Mouse (Mus musculus): ENCODE data around the gene Zmynd8. TPM values are rescaled to one million over a fixed set of nuclear protein-coding genes. Genes with fewer than 3 reads are reported as not detected.

Gene Zmynd8
- polyA plus RNA-seq, 1 experiment from 2014 or later: 93.3 TPM

GRCm38 (mm10) chr2:165922047-165922728 lies 23.4 kb upstream of the Zmynd8 start:
- no peak for ATAC-seq (replicated peaks)
- Histone ChIP-seq H3K27me3 (replicated peaks) (no peaks in the 10 kb centered on the region), H3K36me3 (replicated peaks) (no peaks in the 10 kb centered on the region), H3K4me1 (no peaks in the 10 kb centered on the region), H3K4me2 (no peak overlapping the region), H3K9me3 (no peaks in the 10 kb centered on the region), H3K4me3 (no peak overlapping the region), H3K9ac (no peak overlapping the region), H3K27ac (no peak overlapping the region)
- 64% methylated on average over 13 of the region's 13 CpGs for WGBS

DNA sequence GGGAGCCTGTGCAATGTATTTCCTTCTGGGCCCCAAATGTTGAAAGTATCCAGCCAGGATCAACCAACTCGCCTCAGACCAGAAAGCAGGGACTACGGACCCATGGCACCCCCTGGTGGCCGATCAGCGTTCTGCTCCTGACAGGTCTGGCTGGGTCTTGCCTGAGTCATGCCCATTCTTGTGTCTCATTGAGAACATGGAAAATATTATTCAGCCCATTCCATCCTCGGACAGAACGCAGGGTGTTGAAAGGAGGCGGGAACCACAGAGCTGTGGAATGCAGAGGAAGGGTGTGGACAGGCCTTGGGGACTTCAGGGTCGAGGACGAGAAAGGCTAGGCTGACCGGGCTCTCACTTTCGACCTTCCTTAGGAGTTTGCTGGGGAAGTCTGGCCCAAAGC lies 15.5 kb upstream of the Zmynd8 start:
- H3K4me3 ChIP-seq: no peak overlapping the region
- H3K9me3 ChIP-seq: no peaks in the 10 kb centered on the region
- 26% methylated on average over 11 of the region's 11 CpGs for WGBS
- H3K4me1 ChIP-seq: no peaks in the 10 kb centered on the region
- H3K36me3 ChIP-seq (replicated peaks): no peaks in the 10 kb centered on the region
- H3K27me3 ChIP-seq (replicated peaks): no peaks in the 10 kb centered on the region
- ATAC-seq (replicated peaks): peak; percentile 63; the same call in 1 of the 2 replicates
- no peak overlapping the region for H3K9ac ChIP-seq
- H3K4me2 ChIP-seq: no peak overlapping the region
- no peak overlapping the region for H3K27ac ChIP-seq

- H3K9me3 ChIP-seq: no peaks in the 10 kb centered on the region
- H3K27me3 ChIP-seq (replicated peaks): no peaks in the 10 kb centered on the region
- no peak overlapping the region for H3K27ac ChIP-seq
- no peak overlapping the region for H3K4me2 ChIP-seq
- ATAC-seq (replicated peaks): no peak
- H3K9ac ChIP-seq: no peak overlapping the region
- 83% methylated on average over 7 of the region's 7 CpGs for WGBS
- H3K4me1 ChIP-seq: no peaks in the 10 kb centered on the region
- H3K36me3 ChIP-seq (replicated peaks): no peaks in the 10 kb centered on the region
- H3K4me3 ChIP-seq: no peak overlapping the region
These were observed 14.3 kb upstream of the Zmynd8 start for GRCm38 (mm10) chr2:165913073-165913472.

GRCm38 (mm10) chr2:165909731-165910130 lies 10.9 kb upstream of the Zmynd8 start:
- no peaks in the 10 kb centered on the region for H3K27me3 ChIP-seq (replicated peaks)
- H3K27ac ChIP-seq: no peak overlapping the region
- H3K4me2 ChIP-seq: no peak overlapping the region
- H3K4me1 ChIP-seq: peaks cover 7% of the 10 kb centered on the region
- H3K4me3 ChIP-seq: no peak overlapping the region
- H3K9me3 ChIP-seq: no peaks in the 10 kb centered on the region
- H3K36me3 ChIP-seq (replicated peaks): no peaks in the 10 kb centered on the region
- no peak overlapping the region for H3K9ac ChIP-seq
- ATAC-seq (replicated peaks): no peak

DNA sequence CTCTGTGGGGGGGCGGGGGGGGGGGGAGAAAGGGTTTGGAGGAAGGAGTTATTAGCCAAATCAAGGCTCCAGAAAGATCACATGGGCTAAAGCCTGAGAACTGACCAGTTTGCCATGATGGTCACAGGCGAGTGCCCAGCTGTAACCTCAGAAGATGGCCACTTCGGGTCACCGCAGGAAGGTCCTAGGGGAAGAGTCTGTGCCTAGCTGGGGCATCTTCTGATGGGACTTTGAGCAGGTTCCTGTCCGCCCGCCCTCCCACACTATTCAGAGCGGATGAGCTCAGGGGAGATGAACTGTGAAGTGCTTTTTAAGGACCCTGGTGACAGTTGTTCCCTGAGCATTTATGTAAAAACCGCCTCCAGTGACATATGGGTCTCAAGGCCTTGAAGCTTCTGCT lies 8.4 kb upstream of the Zmynd8 start:
- no peak for ATAC-seq (replicated peaks)
- H3K27ac ChIP-seq: no peak overlapping the region
- H3K36me3 ChIP-seq (replicated peaks): no peaks in the 10 kb centered on the region
- no peaks in the 10 kb centered on the region for H3K9me3 ChIP-seq
- H3K9ac ChIP-seq: no peak overlapping the region
- H3K4me3 ChIP-seq: no peak overlapping the region
- H3K4me2 ChIP-seq: no peak overlapping the region
- peaks cover 7% of the 10 kb centered on the region for H3K4me1 ChIP-seq
- WGBS: 47% methylated on average over 8 of the region's 8 CpGs
- no peaks in the 10 kb centered on the region for H3K27me3 ChIP-seq (replicated peaks)

- Histone ChIP-seq H3K4me3 (no peak overlapping the region), H3K36me3 (replicated peaks) (no peaks in the 10 kb centered on the region), H3K27ac (peak overlapping the region; percentile 15; the same call in 1 of the 2 replicates), H3K4me1 (peaks cover 7% of the 10 kb centered on the region), H3K9me3 (no peaks in the 10 kb centered on the region), H3K9ac (no peak overlapping the region), H3K27me3 (replicated peaks) (no peaks in the 10 kb centered on the region), H3K4me2 (no peak overlapping the region)
- no peak for ATAC-seq (replicated peaks)
- 32% methylated on average over 15 of the region's 15 CpGs for WGBS
These were observed 7.6 kb upstream of the Zmynd8 start for GRCm38 (mm10) chr2:165906332-165906945.

- Histone ChIP-seq H3K9ac (no peak overlapping the region), H3K9me3 (no peaks in the 10 kb centered on the region), H3K4me3 (no peak overlapping the region), H3K27ac (0 out of 2 replicates have a peak overlapping the region, but pooled peaks have one; percentile 6), H3K27me3 (replicated peaks) (no peaks in the 10 kb centered on the region; the same call in 1 of the 2 replicates), H3K4me2 (no peak overlapping the region), H3K4me1 (peaks cover 11% of the 10 kb centered on the region), H3K36me3 (replicated peaks) (no peaks in the 10 kb centered on the region)
- ATAC-seq (replicated peaks): no peak
- 47% methylated on average over 3 of the region's 3 CpGs for WGBS
These were observed 2.2 kb upstream of the Zmynd8 start for GRCm38 (mm10) chr2:165901127-165901384.

GRCm38 (mm10) chr2:165900351-165901126 lies 1.7 kb upstream of the Zmynd8 start:
- H3K27ac ChIP-seq: peak overlapping the region; percentile 6; the same call in 1 of the 2 replicates
- H3K9me3 ChIP-seq: no peaks in the 10 kb centered on the region
- WGBS: 16% methylated on average over 23 of the region's 23 CpGs
- H3K36me3 ChIP-seq (replicated peaks): no peaks in the 10 kb centered on the region
- no peak overlapping the region; the same call in 1 of the 2 replicates for H3K9ac ChIP-seq
- H3K4me2 ChIP-seq: no peak overlapping the region
- H3K4me3 ChIP-seq: no peak overlapping the region
- no peaks in the 10 kb centered on the region; the same call in 1 of the 2 replicates for H3K27me3 ChIP-seq (replicated peaks)
- no peak for ATAC-seq (replicated peaks)
- peaks cover 11% of the 10 kb centered on the region for H3K4me1 ChIP-seq

DNA sequence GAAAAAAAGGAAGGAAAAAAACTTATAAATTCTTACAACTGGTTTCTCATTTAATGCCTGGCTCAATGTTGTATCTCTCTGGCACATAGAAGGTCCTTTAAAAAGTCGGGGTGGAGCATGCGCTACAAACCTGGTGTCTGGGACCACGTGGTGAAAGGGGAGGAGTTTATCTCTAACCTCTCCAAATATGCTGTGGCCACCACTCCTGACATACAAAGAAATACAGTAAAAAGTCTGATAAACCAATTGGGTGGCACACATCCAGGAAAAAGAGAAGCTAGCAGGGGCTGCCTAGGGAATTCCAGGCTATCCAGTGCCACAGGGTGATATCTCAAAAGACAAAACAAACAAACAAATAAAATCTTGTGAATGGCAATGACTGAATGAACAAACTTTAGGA lies 1.1 kb upstream of the Zmynd8 start:
- Histone ChIP-seq H3K27me3 (replicated peaks) (no peaks in the 10 kb centered on the region; the same call in 1 of the 2 replicates), H3K4me3 (no peak overlapping the region), H3K4me1 (peaks cover 11% of the 10 kb centered on the region), H3K9me3 (no peaks in the 10 kb centered on the region), H3K9ac (no peak overlapping the region), H3K4me2 (no peak overlapping the region), H3K27ac (no peak overlapping the region), H3K36me3 (replicated peaks) (no peaks in the 10 kb centered on the region)
- 24% methylated on average over 3 of the region's 3 CpGs for WGBS
- no peak for ATAC-seq (replicated peaks)

GRCm38 (mm10) chr2:165899474-165899873 lies 658 bp upstream of the Zmynd8 start:
- no peak for ATAC-seq (replicated peaks)
- H3K36me3 ChIP-seq (replicated peaks): no peaks in the 10 kb centered on the region
- 43% methylated on average over 6 of the region's 6 CpGs for WGBS
- peaks cover 11% of the 10 kb centered on the region for H3K4me1 ChIP-seq
- H3K27me3 ChIP-seq (replicated peaks): no peaks in the 10 kb centered on the region; the same call in 1 of the 2 replicates
- no peaks in the 10 kb centered on the region for H3K9me3 ChIP-seq
- no peak overlapping the region for H3K27ac ChIP-seq
- H3K4me3 ChIP-seq: no peak overlapping the region
- H3K4me2 ChIP-seq: no peak overlapping the region
- no peak overlapping the region for H3K9ac ChIP-seq

DNA sequence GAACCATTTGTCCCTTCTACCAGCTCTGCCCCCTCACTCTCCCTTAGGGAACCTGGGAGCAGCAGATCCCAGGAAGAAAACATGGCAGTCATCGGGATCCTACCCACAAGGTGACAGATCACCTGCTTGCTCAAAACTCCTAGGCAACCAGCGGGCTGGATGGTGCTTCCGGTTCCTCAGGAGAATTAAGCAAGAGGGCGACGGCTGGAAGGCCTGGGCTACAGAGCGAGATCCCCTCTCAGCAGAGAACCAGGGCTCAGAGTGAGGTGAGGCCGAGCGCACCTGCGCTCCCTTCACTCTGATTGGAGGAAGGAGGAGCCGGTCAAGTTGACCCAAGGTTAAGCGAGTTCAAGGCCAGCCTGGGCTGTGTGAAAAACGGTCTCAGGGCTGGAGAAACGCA lies 2.6 kb downstream of the Zmynd8 start:
- Histone ChIP-seq H3K4me3 (no peak overlapping the region), H3K36me3 (replicated peaks) (no peaks in the 10 kb centered on the region), H3K27me3 (replicated peaks) (no peaks in the 10 kb centered on the region; the same call in 1 of the 2 replicates), H3K9me3 (no peaks in the 10 kb centered on the region), H3K9ac (no peak overlapping the region), H3K4me1 (peaks cover 11% of the 10 kb centered on the region), H3K4me2 (no peak overlapping the region), H3K27ac (no peak overlapping the region)
- ATAC-seq (replicated peaks): no peak
- 78% methylated on average over 13 of the region's 13 CpGs for WGBS

GRCm38 (mm10) chr2:165895687-165896086 lies 3.1 kb downstream of the Zmynd8 start:
- Histone ChIP-seq H3K27ac (no peak overlapping the region), H3K9me3 (no peaks in the 10 kb centered on the region), H3K36me3 (replicated peaks) (no peaks in the 10 kb centered on the region), H3K4me3 (no peak overlapping the region), H3K4me1 (peaks cover 9% of the 10 kb centered on the region), H3K4me2 (no peak overlapping the region), H3K9ac (no peak overlapping the region), H3K27me3 (replicated peaks) (no peaks in the 10 kb centered on the region; the same call in 1 of the 2 replicates)
- no peak for ATAC-seq (replicated peaks)
- 93% methylated on average over 4 of the region's 4 CpGs for WGBS

All from midbrain, embryonic 15.5 days (tissue).